Mouse (Mus musculus): ENCODE measurements at regions not wholly inside any gene's neighbourhood (a gene's known extent, or its start where the extent isn't known, plus 50 kb on each side); places are given as distances from the start of the nearest gene placed in this dataset.

DNA sequence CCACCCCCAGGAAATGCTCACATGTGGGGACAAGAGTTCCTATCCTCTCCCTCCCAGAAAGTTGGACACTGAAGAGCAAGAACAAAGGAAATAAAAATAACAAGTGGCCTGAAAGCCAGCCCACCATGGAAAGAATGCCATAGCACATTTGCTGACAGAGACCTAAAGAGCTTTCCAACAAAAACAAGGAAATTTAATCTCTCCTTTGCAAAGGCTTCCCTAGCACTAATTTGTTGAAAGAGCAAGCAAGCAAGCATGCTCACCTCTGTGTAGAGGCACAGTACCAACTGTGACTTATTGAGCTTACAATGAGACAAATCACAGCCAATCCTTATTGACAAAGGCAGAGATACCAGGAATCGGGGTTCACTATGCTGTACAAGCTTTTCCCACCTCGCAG is 100.9 kb upstream of the 4930412O13Rik start:
- Histone ChIP-seq H3K9me3 (ENCODE audit: control insufficient read depth, insufficient read depth, low read depth, low read length) (no peaks in the 10 kb centered on the region), H3K36me3 (ENCODE audit: control insufficient read depth, insufficient read depth, low read length, poor library complexity, severe bottlenecking) (no peaks in the 10 kb centered on the region), H3K4me1 (ENCODE audit: control insufficient read depth in 2 of 2, insufficient read depth in 2 of 2, low read length in 2 of 2, poor library complexity in 1 of 2) (no peaks in the 10 kb centered on the region), H3K4me3 (ENCODE audit: insufficient read depth in 1 of 2, low read depth in 1 of 2, low read length in 2 of 2, poor library complexity in 1 of 2, severe bottlenecking in 1 of 2) (no peak overlapping the region), H3K27ac (ENCODE audit: insufficient read depth, low read depth, low read length, poor library complexity, severe bottlenecking) (no peak overlapping the region), H3K9ac (ENCODE audit: insufficient read depth, low read depth, low read length, poor library complexity, severe bottlenecking) (no peak overlapping the region)
- DNase-seq (ENCODE audit: low read depth, low spot score) = no peak
- in situ Hi-C loops (cut with MboI; ENCODE audit: low sequenced_read_pairs in 2 of 2, unreplicated experiment in 2 of 2) = no loop called here
- no peak for TF ChIP-seq ZC3H11A (IDR thresholded peaks at IDR 0.05; ENCODE audit: borderline replicate concordance, low read depth, low read length)
- TF ChIP-seq HCFC1 (IDR thresholded peaks at IDR 0.05; ENCODE audit: borderline replicate concordance, insufficient read depth, low read length) = no peak
- no peak for TF ChIP-seq MAFK (IDR thresholded peaks at IDR 0.05; ENCODE audit: insufficient read depth, low read depth, low read length)
- TF ChIP-seq ZNF384 (IDR thresholded peaks at IDR 0.05; ENCODE audit: low read depth, low read length) = no peak
- TF ChIP-seq CHD2 (IDR thresholded peaks at IDR 0.05; ENCODE audit: low read depth, low read length) = no peak

DNA sequence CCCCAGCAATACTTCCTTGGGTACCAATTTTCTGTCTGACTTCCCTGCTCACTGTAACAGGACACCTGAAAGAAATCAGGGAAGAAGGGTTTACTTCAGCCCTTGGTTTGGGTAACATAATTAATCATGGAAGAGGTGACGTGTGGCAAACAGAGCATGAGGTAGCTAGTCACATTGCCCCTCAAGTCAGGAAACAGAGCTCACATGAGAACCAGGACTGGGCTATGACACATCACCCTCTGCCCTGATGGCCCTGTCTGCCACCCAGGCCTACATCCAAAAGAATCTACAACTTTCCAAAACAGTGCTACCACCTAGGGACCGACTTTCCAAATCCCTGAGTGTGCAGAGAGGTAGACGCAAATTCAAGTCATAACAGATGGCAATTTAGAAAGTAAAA is 98.4 kb upstream of the 4930412O13Rik start:
- no peaks in the 10 kb centered on the region for H3K36me3 ChIP-seq (ENCODE audit: control insufficient read depth, insufficient read depth, low read length, poor library complexity, severe bottlenecking)
- H3K9ac ChIP-seq (ENCODE audit: insufficient read depth, low read depth, low read length, poor library complexity, severe bottlenecking) = no peak overlapping the region
- H3K4me1 ChIP-seq (ENCODE audit: control insufficient read depth in 2 of 2, insufficient read depth in 2 of 2, low read length in 2 of 2, poor library complexity in 1 of 2) = no peaks in the 10 kb centered on the region
- no peak overlapping the region for H3K4me3 ChIP-seq (ENCODE audit: insufficient read depth in 1 of 2, low read depth in 1 of 2, low read length in 2 of 2, poor library complexity in 1 of 2, severe bottlenecking in 1 of 2)
- TF ChIP-seq HCFC1 (IDR thresholded peaks at IDR 0.05; ENCODE audit: borderline replicate concordance, insufficient read depth, low read length) (no peak), MAFK (IDR thresholded peaks at IDR 0.05; ENCODE audit: insufficient read depth, low read depth, low read length) (no peak), CHD2 (IDR thresholded peaks at IDR 0.05; ENCODE audit: low read depth, low read length) (no peak), ZC3H11A (IDR thresholded peaks at IDR 0.05; ENCODE audit: borderline replicate concordance, low read depth, low read length) (no peak), ZNF384 (IDR thresholded peaks at IDR 0.05; ENCODE audit: low read depth, low read length) (no peak)
- H3K9me3 ChIP-seq (ENCODE audit: control insufficient read depth, insufficient read depth, low read depth, low read length) = no peaks in the 10 kb centered on the region
- no peak for DNase-seq (ENCODE audit: low read depth, low spot score)
- no peak overlapping the region for H3K27ac ChIP-seq (ENCODE audit: insufficient read depth, low read depth, low read length, poor library complexity, severe bottlenecking)
- in situ Hi-C loops (cut with MboI; ENCODE audit: low sequenced_read_pairs in 2 of 2, unreplicated experiment in 2 of 2) = no loop called here

DNA sequence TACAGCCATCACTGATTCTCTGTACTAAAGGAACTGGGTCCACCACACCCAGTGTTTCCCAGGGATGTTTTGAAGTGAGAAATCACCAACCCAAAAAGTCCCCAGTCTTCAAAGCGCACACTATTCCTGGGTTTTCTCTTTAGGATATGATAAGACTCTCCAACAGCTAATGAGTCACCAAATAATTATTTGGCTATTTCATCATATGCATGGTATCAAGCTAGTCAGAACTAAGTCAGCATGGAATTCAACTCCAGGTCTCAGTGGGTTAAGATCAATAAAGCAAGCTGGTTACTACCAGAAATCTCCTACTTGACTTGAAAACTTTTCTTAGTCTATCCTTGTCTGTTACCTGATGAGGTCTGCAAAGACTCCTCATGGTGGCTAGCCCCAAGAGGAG is 89.1 kb upstream of the 4930412O13Rik start:
- no peaks in the 10 kb centered on the region for H3K9me3 ChIP-seq (ENCODE audit: control insufficient read depth, insufficient read depth, low read depth, low read length)
- no peak overlapping the region for H3K27ac ChIP-seq (ENCODE audit: insufficient read depth, low read depth, low read length, poor library complexity, severe bottlenecking)
- no peak overlapping the region for H3K4me3 ChIP-seq (ENCODE audit: insufficient read depth in 1 of 2, low read depth in 1 of 2, low read length in 2 of 2, poor library complexity in 1 of 2, severe bottlenecking in 1 of 2)
- in situ Hi-C loops (cut with MboI; ENCODE audit: low sequenced_read_pairs in 2 of 2, unreplicated experiment in 2 of 2) = no loop called here
- no peak for TF ChIP-seq CHD2 (IDR thresholded peaks at IDR 0.05; ENCODE audit: low read depth, low read length)
- no peak for TF ChIP-seq ZNF384 (IDR thresholded peaks at IDR 0.05; ENCODE audit: low read depth, low read length)
- TF ChIP-seq MAFK (IDR thresholded peaks at IDR 0.05; ENCODE audit: insufficient read depth, low read depth, low read length) = no peak
- TF ChIP-seq ZC3H11A (IDR thresholded peaks at IDR 0.05; ENCODE audit: borderline replicate concordance, low read depth, low read length) = no peak
- no peak for TF ChIP-seq HCFC1 (IDR thresholded peaks at IDR 0.05; ENCODE audit: borderline replicate concordance, insufficient read depth, low read length)
- no peaks in the 10 kb centered on the region for H3K36me3 ChIP-seq (ENCODE audit: control insufficient read depth, insufficient read depth, low read length, poor library complexity, severe bottlenecking)
- DNase-seq (ENCODE audit: low read depth, low spot score) = no peak
- no peaks in the 10 kb centered on the region for H3K4me1 ChIP-seq (ENCODE audit: control insufficient read depth in 2 of 2, insufficient read depth in 2 of 2, low read length in 2 of 2, poor library complexity in 1 of 2)
- no peak overlapping the region for H3K9ac ChIP-seq (ENCODE audit: insufficient read depth, low read depth, low read length, poor library complexity, severe bottlenecking)

DNA sequence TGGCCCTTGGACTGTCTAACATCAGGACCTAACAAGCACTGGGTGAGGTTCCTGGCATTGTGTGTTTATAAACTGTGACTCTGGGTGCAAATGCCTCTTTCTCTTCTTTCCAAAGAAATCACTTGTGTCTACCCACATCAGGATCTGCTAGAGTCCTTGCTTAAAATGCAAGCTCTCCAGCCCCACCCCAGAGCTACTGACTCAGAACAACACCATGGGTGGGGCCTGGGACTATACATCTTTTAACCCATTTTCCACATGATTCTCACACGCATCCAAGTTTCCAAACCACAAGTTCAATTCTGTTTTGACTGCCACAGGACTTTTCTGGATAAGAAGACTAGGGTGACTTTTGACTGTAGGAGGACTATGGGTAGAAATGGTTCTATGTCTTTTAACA is 88.7 kb upstream of the 4930412O13Rik start:
- Histone ChIP-seq H3K36me3 (ENCODE audit: control insufficient read depth, insufficient read depth, low read length, poor library complexity, severe bottlenecking) (no peaks in the 10 kb centered on the region), H3K9me3 (ENCODE audit: control insufficient read depth, insufficient read depth, low read depth, low read length) (no peaks in the 10 kb centered on the region), H3K9ac (ENCODE audit: insufficient read depth, low read depth, low read length, poor library complexity, severe bottlenecking) (no peak overlapping the region), H3K4me1 (ENCODE audit: control insufficient read depth in 2 of 2, insufficient read depth in 2 of 2, low read length in 2 of 2, poor library complexity in 1 of 2) (no peaks in the 10 kb centered on the region), H3K27ac (ENCODE audit: insufficient read depth, low read depth, low read length, poor library complexity, severe bottlenecking) (no peak overlapping the region), H3K4me3 (ENCODE audit: insufficient read depth in 1 of 2, low read depth in 1 of 2, low read length in 2 of 2, poor library complexity in 1 of 2, severe bottlenecking in 1 of 2) (no peak overlapping the region)
- DNase-seq (ENCODE audit: low read depth, low spot score) = no peak
- in situ Hi-C loops (cut with MboI; ENCODE audit: low sequenced_read_pairs in 2 of 2, unreplicated experiment in 2 of 2) = no loop called here
- no peak for TF ChIP-seq MAFK (IDR thresholded peaks at IDR 0.05; ENCODE audit: insufficient read depth, low read depth, low read length)
- no peak for TF ChIP-seq CHD2 (IDR thresholded peaks at IDR 0.05; ENCODE audit: low read depth, low read length)
- no peak for TF ChIP-seq HCFC1 (IDR thresholded peaks at IDR 0.05; ENCODE audit: borderline replicate concordance, insufficient read depth, low read length)

DNA sequence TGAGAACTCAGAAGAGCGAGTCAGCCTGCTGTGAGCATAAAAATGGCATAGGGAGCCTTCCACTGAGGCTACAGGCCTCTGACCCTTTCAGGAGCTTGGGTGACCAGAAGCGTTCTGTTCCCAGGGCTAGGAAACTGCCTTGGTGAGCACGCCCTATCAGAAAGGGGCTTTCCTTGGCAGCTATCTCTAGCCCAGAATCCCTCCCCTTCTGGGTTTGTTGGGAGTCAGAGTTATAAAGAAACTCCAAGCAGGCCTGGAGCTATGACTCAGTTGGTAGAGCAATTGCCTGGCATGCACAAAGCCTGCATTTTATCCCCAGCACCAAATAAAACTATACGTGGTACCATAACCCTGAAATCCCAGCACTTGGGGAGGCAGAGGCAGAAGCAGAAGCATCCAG is 85.7 kb upstream of the 4930412O13Rik start:
- Histone ChIP-seq H3K27ac (ENCODE audit: insufficient read depth, low read depth, low read length, poor library complexity, severe bottlenecking) (no peak overlapping the region), H3K4me1 (ENCODE audit: control insufficient read depth in 2 of 2, insufficient read depth in 2 of 2, low read length in 2 of 2, poor library complexity in 1 of 2) (no peaks in the 10 kb centered on the region), H3K9me3 (ENCODE audit: control insufficient read depth, insufficient read depth, low read depth, low read length) (no peaks in the 10 kb centered on the region), H3K9ac (ENCODE audit: insufficient read depth, low read depth, low read length, poor library complexity, severe bottlenecking) (no peak overlapping the region), H3K36me3 (ENCODE audit: control insufficient read depth, insufficient read depth, low read length, poor library complexity, severe bottlenecking) (no peaks in the 10 kb centered on the region), H3K4me3 (ENCODE audit: insufficient read depth in 1 of 2, low read depth in 1 of 2, low read length in 2 of 2, poor library complexity in 1 of 2, severe bottlenecking in 1 of 2) (no peak overlapping the region)
- DNase-seq (ENCODE audit: low read depth, low spot score) = no peak
- TF ChIP-seq HCFC1 (IDR thresholded peaks at IDR 0.05; ENCODE audit: borderline replicate concordance, insufficient read depth, low read length) (no peak), ZC3H11A (IDR thresholded peaks at IDR 0.05; ENCODE audit: borderline replicate concordance, low read depth, low read length) (no peak), MAFK (IDR thresholded peaks at IDR 0.05; ENCODE audit: insufficient read depth, low read depth, low read length) (no peak), ZNF384 (IDR thresholded peaks at IDR 0.05; ENCODE audit: low read depth, low read length) (no peak), CHD2 (IDR thresholded peaks at IDR 0.05; ENCODE audit: low read depth, low read length) (no peak)
- in situ Hi-C loops (cut with MboI; ENCODE audit: low sequenced_read_pairs in 2 of 2, unreplicated experiment in 2 of 2) = no loop called here
